Mouse (Mus musculus) liver, embryonic 16.5 days (tissue): ENCODE results near the gene Tnrc18. TPM values are rescaled to one million over a fixed set of nuclear protein-coding genes. Genes with fewer than 3 reads are reported as not detected.
A peak's percentile ranks its signal among the peaks of the same experiment; 100 is the strongest.

Experiments
- ATAC-seq: fragments of 200-750 bp; cut with Nextera tagmentation; 2 replicates; pipeline ENCODE4 v1.8.0; 2017; ENCODE audit warnings: low read depth, mild to moderate bottlenecking, moderate number of reproducible peaks, moderate library complexity
- H3K27ac ChIP-seq: fragments of 300-500 bp; sonication (generic); 2 replicates; pipeline ENCODE4 v1.5.1; 2014; ENCODE audit warnings: mild to moderate bottlenecking, low read length
- H3K27me3 ChIP-seq: fragments of 300-500 bp; sonication (generic); 2 replicates; pipeline ENCODE4 v1.6.1; 2014; ENCODE audit warnings: low read depth, low read length, mixed read lengths; ENCODE audit not compliant: control insufficient read depth, insufficient read depth
- H3K36me3 ChIP-seq: fragments of 300-500 bp; sonication (generic); 2 replicates; pipeline ENCODE4 v1.6.1; 2014; ENCODE audit warnings: mild to moderate bottlenecking; ENCODE audit not compliant: control insufficient read depth, insufficient read depth
- H3K4me1 ChIP-seq: fragments of 300-500 bp; sonication (generic); 2 replicates; pipeline ENCODE4 v1.6.1; 2014; ENCODE audit warnings: low read depth, low read length, mixed read lengths; ENCODE audit not compliant: control insufficient read depth
- H3K4me2 ChIP-seq: fragments of 300-500 bp; sonication (generic); 2 replicates; pipeline ENCODE4 v1.6.1; 2014; ENCODE audit warnings: low read depth, low read length, mixed read lengths
- H3K4me3 ChIP-seq: fragments of 300-500 bp; sonication (generic); 2 replicates; pipeline ENCODE4 v1.5.1; 2014; ENCODE audit warnings: low read depth, mild to moderate bottlenecking, low read length
- H3K9ac ChIP-seq: fragments of 300-500 bp; sonication (generic); 2 replicates; pipeline ENCODE4 v1.6.1; 2014; ENCODE audit warnings: low read depth, low read length
- H3K9me3 ChIP-seq: fragments of 300-500 bp; sonication (generic); replicated peaks from 2 replicates; pipeline ENCODE4 v1.6.1; 2016; ENCODE audit warnings: low read length; ENCODE audit not compliant: control insufficient read depth
- WGBS: fragments of 180-500 bp; shearing (Covaris S2); extraction: QIAGEN DNeasy Blood & Tissue Kit; methylation state at CpG from one replicate; pipeline ENCODE4 v1.1.7; 2014; ENCODE audit not compliant: insufficient replicate concordance; 5-methylcytosine and 5-hydroxymethylcytosine counted together
- polyA plus RNA-seq: library from polyadenylated mRNA; unstranded; fragments of >200 nt; fragmentation: Nextera tagmentation; extraction: Ambion mirVana; gene quantifications from 2 replicates; pipeline ENCODE4 v1.2.1, GENCODE M21; 2015

Gene Tnrc18
- polyA plus RNA-seq, 1 experiment from 2014 or later, result 3.4 TPM

GRCm38 (mm10) chr5:142764889-142765288, 52.6 kb downstream of the Tnrc18 start:
- no peak overlapping the region for H3K9ac ChIP-seq
- H3K27me3 ChIP-seq, result no peaks in the 10 kb centered on the region
- no peak overlapping the region for H3K27ac ChIP-seq
- WGBS, result 79% methylated on average over 15 of the region's 15 CpGs
- no peaks in the 10 kb centered on the region for H3K9me3 ChIP-seq
- peaks cover 7% of the 10 kb centered on the region for H3K4me1 ChIP-seq
- ATAC-seq, result no peak
- no peak overlapping the region for H3K4me2 ChIP-seq
- peaks cover 18% of the 10 kb centered on the region for H3K36me3 ChIP-seq
- no peak overlapping the region for H3K4me3 ChIP-seq

- no peak overlapping the region for H3K27ac ChIP-seq
- WGBS, result 51% methylated on average over 11 of the region's 11 CpGs
- H3K4me3 ChIP-seq, result no peak overlapping the region
- no peaks in the 10 kb centered on the region for H3K9me3 ChIP-seq
- no peaks in the 10 kb centered on the region for H3K27me3 ChIP-seq
- ATAC-seq, result 0 out of 2 replicates have a peak, but pooled peaks have one; percentile 11
- H3K4me1 ChIP-seq, result peaks cover 2% of the 10 kb centered on the region; the same call in 1 of the 2 replicates
- H3K36me3 ChIP-seq, result peaks cover 18% of the 10 kb centered on the region
- H3K4me2 ChIP-seq, result no peak overlapping the region
- no peak overlapping the region for H3K9ac ChIP-seq
Measured at GRCm38 (mm10) chr5:142764306-142764705, 53.2 kb downstream of the Tnrc18 start.

- Histone ChIP-seq H3K4me1 (no peaks in the 10 kb centered on the region), H3K27ac (no peak overlapping the region), H3K9ac (no peak overlapping the region), H3K4me3 (no peak overlapping the region), H3K36me3 (peaks cover 23% of the 10 kb centered on the region), H3K9me3 (no peaks in the 10 kb centered on the region), H3K4me2 (no peak overlapping the region), H3K27me3 (no peaks in the 10 kb centered on the region)
- WGBS, result 86% methylated on average over 21 of the region's 21 CpGs
- no peak for ATAC-seq
Measured at GRCm38 (mm10) chr5:142762082-142762807, 55.2 kb downstream of the Tnrc18 start.

- H3K4me1 ChIP-seq, result no peaks in the 10 kb centered on the region
- H3K4me2 ChIP-seq, result no peak overlapping the region
- H3K9ac ChIP-seq, result no peak overlapping the region
- no peak for ATAC-seq
- 79% methylated on average over 16 of the region's 16 CpGs for WGBS
- H3K9me3 ChIP-seq, result no peaks in the 10 kb centered on the region
- peaks cover 23% of the 10 kb centered on the region for H3K36me3 ChIP-seq
- H3K27ac ChIP-seq, result no peak overlapping the region
- H3K27me3 ChIP-seq, result no peaks in the 10 kb centered on the region
- no peak overlapping the region for H3K4me3 ChIP-seq
Measured at GRCm38 (mm10) chr5:142761326-142761983, 56.0 kb downstream of the Tnrc18 start.

GRCm38 (mm10) chr5:142759786-142760185, 57.7 kb downstream of the Tnrc18 start:
- H3K36me3 ChIP-seq, result peaks cover 18% of the 10 kb centered on the region

GRCm38 (mm10) chr5:142752241-142752640, 65.2 kb downstream of the Tnrc18 start:
- H3K4me2 ChIP-seq, result no peak overlapping the region
- H3K9ac ChIP-seq, result no peak overlapping the region
- no peaks in the 10 kb centered on the region for H3K9me3 ChIP-seq
- H3K36me3 ChIP-seq, result no peaks in the 10 kb centered on the region; the same call in 1 of the 2 replicates
- no peak overlapping the region for H3K4me3 ChIP-seq
- no peaks in the 10 kb centered on the region for H3K27me3 ChIP-seq
- no peak for ATAC-seq
- 80% methylated on average over 13 of the region's 13 CpGs for WGBS
- H3K4me1 ChIP-seq, result no peaks in the 10 kb centered on the region
- H3K27ac ChIP-seq, result no peak overlapping the region

More at GRCm38 (mm10) chr5:142759786-142760185, 57.7 kb downstream of the Tnrc18 start:
- ATAC-seq, result no peak
- Histone ChIP-seq H3K27me3 (no peaks in the 10 kb centered on the region), H3K9me3 (no peaks in the 10 kb centered on the region), H3K9ac (no peak overlapping the region), H3K4me1 (no peaks in the 10 kb centered on the region), H3K4me3 (no peak overlapping the region), H3K27ac (no peak overlapping the region), H3K4me2 (no peak overlapping the region)
- WGBS, result 73% methylated on average over 8 of the region's 8 CpGs

- H3K9me3 ChIP-seq, result no peaks in the 10 kb centered on the region
- no peak overlapping the region for H3K27ac ChIP-seq
- no peaks in the 10 kb centered on the region for H3K4me1 ChIP-seq
- 50% methylated on average over 11 of the region's 11 CpGs for WGBS
- H3K4me2 ChIP-seq, result no peak overlapping the region
- no peak overlapping the region for H3K4me3 ChIP-seq
- peak; percentile 27; the same call in 1 of the 2 replicates for ATAC-seq
- H3K36me3 ChIP-seq, result no peaks in the 10 kb centered on the region; the same call in 1 of the 2 replicates
- H3K9ac ChIP-seq, result no peak overlapping the region
- H3K27me3 ChIP-seq, result no peaks in the 10 kb centered on the region
Measured at GRCm38 (mm10) chr5:142750173-142750572, 67.3 kb downstream of the Tnrc18 start.

- WGBS, result 56% methylated on average over 12 of the region's 12 CpGs
- H3K4me3 ChIP-seq, result no peak overlapping the region
- H3K4me2 ChIP-seq, result no peak overlapping the region
- no peaks in the 10 kb centered on the region for H3K9me3 ChIP-seq
- H3K4me1 ChIP-seq, result no peaks in the 10 kb centered on the region
- H3K27me3 ChIP-seq, result no peaks in the 10 kb centered on the region
- H3K27ac ChIP-seq, result no peak overlapping the region
- H3K36me3 ChIP-seq, result peaks cover 2% of the 10 kb centered on the region; the same call in 1 of the 2 replicates
- no peak overlapping the region for H3K9ac ChIP-seq
- ATAC-seq, result no peak
Measured at GRCm38 (mm10) chr5:142747026-142747629, 70.3 kb downstream of the Tnrc18 start.

- peaks cover 2% of the 10 kb centered on the region; the same call in 1 of the 2 replicates for H3K36me3 ChIP-seq
- WGBS, result 62% methylated on average over 8 of the region's 8 CpGs
- no peaks in the 10 kb centered on the region for H3K9me3 ChIP-seq
- H3K4me3 ChIP-seq, result no peak overlapping the region
- H3K27me3 ChIP-seq, result no peaks in the 10 kb centered on the region
- no peak overlapping the region for H3K9ac ChIP-seq
- no peak overlapping the region for H3K27ac ChIP-seq
- no peaks in the 10 kb centered on the region for H3K4me1 ChIP-seq
- H3K4me2 ChIP-seq, result no peak overlapping the region
- no peak for ATAC-seq
Measured at GRCm38 (mm10) chr5:142739941-142740340, 77.5 kb downstream of the Tnrc18 start.
